Mouse (Mus musculus): ENCODE results near the gene Cask.

DNA sequence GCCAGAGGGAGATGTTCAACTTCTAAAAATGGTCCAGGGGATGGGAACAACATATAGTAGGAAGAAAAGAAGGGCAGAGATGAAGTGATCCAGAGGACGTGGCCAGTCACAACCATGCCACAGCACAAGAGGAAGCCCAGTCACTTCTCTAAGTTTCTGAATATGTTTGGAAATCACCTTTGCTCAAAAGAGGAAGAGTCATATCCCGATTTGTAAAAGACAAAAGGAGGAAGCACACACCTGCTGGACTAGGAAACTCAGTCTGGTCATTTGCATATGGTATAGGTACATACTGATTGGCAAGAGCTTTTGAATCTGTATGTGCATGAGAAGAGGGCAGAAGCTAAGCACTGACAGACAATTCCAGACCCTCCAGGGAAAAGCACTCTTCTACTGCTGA lies 251.8 kb downstream of the Cask start:
- TF ChIP-seq POLR2A (IDR thresholded peaks at IDR 0.05; ENCODE audit: insufficient read depth, low read depth, low read length): no peak
- no peak for TF ChIP-seq CTCF (IDR thresholded peaks at IDR 0.05)

Measured in heart, adult 2 months (tissue).